Mouse (Mus musculus): ENCODE measurements around the gene Engase.

DNA sequence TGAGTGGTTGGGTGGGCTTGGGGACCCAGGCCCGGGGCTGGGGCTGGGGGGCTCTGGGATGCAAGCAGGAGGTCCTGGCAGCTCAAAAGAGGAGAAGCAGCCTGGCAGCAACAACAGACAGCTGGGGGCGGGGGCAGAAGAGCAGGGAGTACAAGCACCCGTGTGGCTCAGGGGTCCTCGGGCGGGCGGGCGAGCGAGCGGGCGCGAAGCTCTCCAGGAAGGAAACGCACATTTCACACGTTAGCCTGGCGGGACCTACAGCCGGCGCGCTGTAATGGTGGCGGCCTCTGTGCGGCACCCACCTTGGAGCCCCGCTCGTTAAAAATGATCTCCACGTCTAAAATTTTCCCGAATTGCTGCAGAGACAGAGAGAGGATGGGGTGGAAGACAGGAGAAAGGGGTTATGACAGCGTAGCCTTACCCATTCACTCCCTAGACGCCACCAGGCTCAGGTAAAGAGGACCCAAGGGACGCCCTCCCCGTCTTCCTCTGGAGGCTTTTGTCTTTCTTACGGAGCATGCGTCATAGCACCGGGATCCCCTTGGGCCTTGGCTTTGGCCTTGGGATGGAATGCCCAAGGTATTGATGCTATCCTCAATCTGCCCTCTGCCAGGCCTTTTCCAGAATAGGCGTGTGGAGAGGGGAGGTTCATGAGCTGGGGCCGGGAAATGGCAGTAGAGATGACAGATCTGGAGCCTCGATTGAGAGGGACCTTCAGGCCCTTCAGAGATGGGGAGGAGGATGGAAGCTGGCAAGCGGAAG lies 27.0 kb downstream of the Engase start:
- no peak for TF ChIP-seq CTCF (IDR thresholded peaks at IDR 0.05; ENCODE audit: low read depth, low read length)
- no peak for TF ChIP-seq GATA1 (IDR thresholded peaks at IDR 0.05; ENCODE audit: borderline replicate concordance, low read length)

Data from G1E (cell line).